Mouse (Mus musculus): ENCODE measurements around the gene Col5a1.

DNA sequence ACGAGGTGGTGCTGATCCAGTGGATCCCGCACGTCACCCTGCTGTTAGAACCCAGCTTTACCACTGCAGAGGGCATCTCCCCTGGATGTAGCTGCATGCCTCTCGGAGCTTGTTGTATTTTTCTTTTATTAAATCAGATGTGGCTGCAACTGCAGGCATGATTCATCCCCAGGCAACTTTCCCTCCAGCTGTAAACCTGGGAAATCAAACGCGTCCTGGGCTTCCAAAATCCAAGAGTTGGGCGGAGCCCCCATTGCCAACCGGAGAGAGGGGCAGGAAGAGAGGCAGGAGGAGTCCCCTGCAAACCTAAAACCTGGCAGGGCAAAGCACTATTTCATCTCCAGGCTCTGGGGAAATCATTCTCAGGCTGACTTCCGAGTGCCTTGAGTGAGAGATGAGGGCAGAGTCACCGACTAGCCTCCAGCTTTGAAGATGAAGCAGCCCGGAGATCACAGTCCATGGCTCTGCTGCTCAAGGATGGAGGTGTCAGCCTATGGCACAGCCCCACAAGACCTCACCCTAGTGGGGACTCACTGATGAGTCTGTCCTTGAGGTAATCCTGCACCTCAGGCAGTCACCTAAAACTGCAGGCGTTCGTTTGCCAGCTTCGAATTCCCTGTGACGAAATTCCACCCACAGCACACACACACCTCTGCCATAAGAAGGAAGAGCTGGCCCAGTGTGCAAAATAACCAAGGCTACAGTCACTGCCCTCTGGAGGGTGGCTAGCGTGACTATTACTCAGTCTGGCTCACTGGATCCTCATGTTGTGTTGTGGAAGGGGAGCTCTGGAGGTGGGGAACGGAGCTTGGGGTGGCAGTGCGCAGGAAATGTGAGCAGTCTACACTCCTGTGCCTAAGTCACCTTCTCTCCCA is 21.5 kb upstream of the Col5a1 start:
- no peak for TF ChIP-seq EP300 (IDR thresholded peaks at IDR 0.05)
- TF ChIP-seq CTCF (IDR thresholded peaks at IDR 0.05): no peak

Measured in lung, postnatal 0 days (tissue).